Mouse (Mus musculus): ENCODE data around the gene Mterf2. TPM values are rescaled to one million over a fixed set of nuclear protein-coding genes. Genes with fewer than 3 reads are reported as not detected.

Mterf2 gene
- total RNA-seq (2023; ENCODE audit: inconsistent age): 9.1 to 14.3 TPM (median 11.8 TPM) in 4 replicates

DNA sequence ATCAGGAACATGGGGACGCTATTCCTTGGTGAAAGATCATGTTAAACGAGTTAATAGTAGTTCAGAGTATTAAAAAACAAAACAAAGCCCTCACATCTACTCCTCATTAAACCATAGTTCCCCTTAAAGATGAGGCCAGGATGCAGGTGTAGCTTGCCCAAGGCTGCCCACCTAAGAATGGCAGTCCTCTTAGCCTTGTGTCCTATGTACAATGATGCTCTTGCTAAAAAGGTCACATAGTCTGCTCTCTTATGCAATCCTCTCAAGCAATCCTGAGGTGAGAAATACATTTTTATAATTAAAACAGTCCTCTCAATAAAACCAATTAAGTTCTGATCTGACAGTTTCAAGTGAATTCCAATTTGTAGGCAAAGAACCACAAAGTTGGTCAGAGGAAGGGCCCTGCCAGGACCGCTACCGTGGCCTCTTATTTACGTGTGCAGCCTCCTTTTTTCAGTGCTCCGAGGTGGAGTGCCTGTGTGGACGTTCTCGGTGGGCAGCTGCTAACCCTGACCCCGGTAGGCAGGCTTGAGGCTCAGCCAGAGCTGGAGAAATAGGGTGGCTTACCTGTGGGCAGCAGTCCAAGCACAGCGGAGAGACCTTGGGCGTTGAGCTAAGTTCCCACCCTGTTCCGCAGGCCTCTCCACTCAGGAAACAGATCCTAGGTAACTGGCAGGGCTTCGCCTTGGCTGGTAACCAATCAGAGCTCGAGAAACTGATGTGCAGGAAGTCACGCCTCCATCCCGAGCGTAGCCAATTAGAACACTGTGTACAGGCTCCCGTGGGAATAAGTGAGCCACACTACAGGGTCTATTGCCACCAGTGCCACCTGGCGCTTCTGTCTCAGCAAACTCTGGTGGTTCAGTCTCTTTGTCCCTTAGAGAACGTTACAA lies at the start of gene Mterf2:
Mterf2 (minus strand) TSS at position 633 of the 893 bp plus-strand sequence.

DNA sequence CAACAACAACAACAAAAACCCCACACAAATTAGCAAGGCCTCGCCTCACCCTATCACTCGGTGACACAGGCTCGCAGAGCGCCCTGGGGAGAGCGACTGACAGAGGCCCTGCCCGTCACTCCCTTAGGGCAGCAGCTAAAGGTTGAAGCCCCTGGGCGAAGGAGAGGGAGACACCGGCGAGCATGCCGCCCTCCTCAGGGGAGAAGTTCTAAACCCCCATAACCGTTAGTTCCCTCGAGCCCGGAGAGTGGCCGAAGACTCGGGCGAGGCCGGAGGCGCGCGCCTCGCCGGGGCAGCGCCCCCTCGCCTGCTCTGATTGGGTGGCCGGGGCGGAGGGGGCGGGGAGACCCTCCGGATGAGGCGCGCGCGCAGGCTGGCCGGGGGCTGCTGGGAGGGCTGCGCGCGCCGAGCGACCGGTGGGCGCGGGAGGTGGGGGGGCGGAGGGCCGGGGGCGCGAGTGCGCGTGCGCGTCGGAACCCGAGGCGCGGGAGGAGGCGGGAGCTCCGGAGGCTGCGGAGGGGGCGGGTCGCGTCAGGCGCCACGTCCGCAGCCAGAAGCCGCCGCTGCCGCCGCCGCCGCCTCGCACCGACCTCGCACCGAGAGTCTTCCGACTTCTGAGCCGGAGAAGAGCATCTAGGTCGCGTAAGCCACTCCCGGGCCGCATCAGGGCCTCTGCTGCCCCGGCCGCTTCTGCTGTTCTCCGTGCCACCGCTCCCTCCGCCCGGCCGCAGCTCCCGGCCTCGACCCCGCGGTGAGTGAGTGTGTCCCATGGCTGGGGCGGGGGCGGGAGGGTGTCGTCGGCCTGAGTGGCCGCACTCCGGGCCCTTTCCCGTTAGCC lies 25.4 kb downstream of the Mterf2 start, which contains the start of the genes Fhl4 and Tmem263:
Fhl4 (minus strand) TSS at position 249 of the 838 bp plus-strand sequence.
Tmem263 (plus strand) TSS at position 381 of the 838 bp plus-strand sequence.

Other genes starting within 250 kb of the Mterf2 start
- 25.1 to 31.2 TPM (median 28.2 TPM) in 4 replicates for gene Ric8b, start 210.4 kb downstream of the Mterf2 start, total RNA-seq (2023; ENCODE audit: inconsistent age)
- 0.75 to 0.93 TPM (median 0.86 TPM) in 4 replicates for gene Fhl4, start 25.5 kb downstream of the Mterf2 start, total RNA-seq (2023; ENCODE audit: inconsistent age)
- 11.2 to 13.3 TPM (median 11.8 TPM) in 4 replicates for gene Tmem263, start 25.4 kb downstream of the Mterf2 start, total RNA-seq (2023; ENCODE audit: inconsistent age)
- 28.8 to 35.5 TPM (median 30.1 TPM) in 4 replicates for gene Cry1, start 57.0 kb upstream of the Mterf2 start, total RNA-seq (2023; ENCODE audit: inconsistent age)

Measured in B cell, adult (primary cell).